Mouse (Mus musculus) cortical plate, adult 2 months (tissue): Measurements from ENCODE around the gene Stt3b.

Experiments
- CTCF ChIP-seq: fragments of 200-500 bp; IDR thresholded peaks from 2 replicates; pipeline ENCODE4 v1.5.1; 2011; ENCODE audit warnings: mild to moderate bottlenecking, control low read depth, low read length; ENCODE audit not compliant: insufficient read depth; ENCODE audit errors: extremely low read depth
- POLR2A ChIP-seq: fragments of 200-500 bp; IDR thresholded peaks from 2 replicates; pipeline ENCODE4 v1.6.1; 2011; ENCODE audit warnings: mild to moderate bottlenecking, low read length, control low read depth; ENCODE audit not compliant: insufficient read depth; ENCODE audit errors: extremely low read depth

- TF ChIP-seq POLR2A (no peak), CTCF (no peak)
Measured at GRCm38 (mm10) chr9:115257733-115258286, 52.4 kb downstream of the Stt3b start.
